Mouse (Mus musculus): ENCODE measurements around the gene Trappc12. TPM values are rescaled to one million over a fixed set of nuclear protein-coding genes. Genes with fewer than 3 reads are reported as not detected.

The Trappc12 gene
- polyA plus RNA-seq, 1 experiment from 2014 or later: 29.5 TPM

DNA sequence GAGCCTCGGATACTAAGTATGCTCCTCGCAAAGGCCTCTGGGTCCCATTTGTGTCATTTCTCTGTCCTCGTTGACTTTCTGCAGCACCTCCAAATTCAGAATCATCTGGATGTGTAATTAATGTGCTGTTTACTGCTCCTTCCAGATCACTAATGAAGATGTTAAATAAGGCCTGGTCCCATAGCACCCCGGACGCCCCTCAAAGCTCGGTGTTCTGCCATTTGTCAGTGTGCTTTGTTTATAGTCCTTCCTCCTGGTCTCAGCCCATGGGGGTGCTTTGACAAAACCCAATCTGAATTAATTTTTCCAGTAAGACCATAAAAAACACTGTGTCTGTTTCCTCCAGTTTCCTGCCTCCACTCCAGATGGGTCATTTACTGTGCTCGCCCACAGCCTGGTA, 29.9 kb upstream of the Trappc12 start:
- no peak overlapping the region for H3K4me2 ChIP-seq
- 0 out of 2 replicates have a peak, but pooled peaks cover 14% of the 10 kb centered on the region for H3K4me1 ChIP-seq
- no peaks in the 10 kb centered on the region for H3K27me3 ChIP-seq (replicated peaks)
- H3K9me3 ChIP-seq: no peaks in the 10 kb centered on the region
- WGBS: 85% methylated on average over 7 of the region's 7 CpGs
- no peaks in the 10 kb centered on the region for H3K36me3 ChIP-seq
- no peak overlapping the region for H3K4me3 ChIP-seq
- H3K27ac ChIP-seq (replicated peaks): no peak overlapping the region
- no peak for ATAC-seq (ENCODE audit: extremely low read depth, insufficient number of reproducible peaks, low FRiP score, low TSS enrichment)
- no peak overlapping the region for H3K9ac ChIP-seq

DNA sequence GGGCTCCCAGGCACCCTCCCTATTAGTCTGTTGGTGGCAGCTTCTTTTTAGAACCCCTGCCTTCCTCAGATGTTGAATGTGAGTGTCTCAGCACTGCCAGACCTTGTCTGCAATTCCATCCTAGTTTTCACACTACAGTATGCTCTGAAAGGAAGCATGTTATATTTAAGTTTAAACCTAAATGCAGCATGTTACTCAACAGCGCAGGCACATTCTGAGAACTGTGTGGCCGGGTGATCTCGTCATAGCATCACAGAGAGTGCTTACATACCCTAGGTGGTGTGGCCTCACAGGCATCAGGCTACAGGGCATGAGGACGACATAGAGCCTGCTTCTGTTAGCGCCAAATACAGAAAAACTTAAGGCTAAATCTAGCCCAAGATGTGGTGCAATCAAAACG, 25.4 kb upstream of the Trappc12 start:
- no peak overlapping the region for H3K9ac ChIP-seq
- no peak for ATAC-seq (ENCODE audit: extremely low read depth, insufficient number of reproducible peaks, low FRiP score, low TSS enrichment)
- H3K4me2 ChIP-seq: no peak overlapping the region
- H3K36me3 ChIP-seq: no peaks in the 10 kb centered on the region
- H3K27me3 ChIP-seq (replicated peaks): no peaks in the 10 kb centered on the region
- WGBS: 82% methylated on average over 6 of the region's 6 CpGs
- peaks cover 11% of the 10 kb centered on the region; the same call in 1 of the 2 replicates for H3K4me1 ChIP-seq
- H3K9me3 ChIP-seq: no peaks in the 10 kb centered on the region
- no peak overlapping the region for H3K4me3 ChIP-seq
- no peak overlapping the region for H3K27ac ChIP-seq (replicated peaks)

DNA sequence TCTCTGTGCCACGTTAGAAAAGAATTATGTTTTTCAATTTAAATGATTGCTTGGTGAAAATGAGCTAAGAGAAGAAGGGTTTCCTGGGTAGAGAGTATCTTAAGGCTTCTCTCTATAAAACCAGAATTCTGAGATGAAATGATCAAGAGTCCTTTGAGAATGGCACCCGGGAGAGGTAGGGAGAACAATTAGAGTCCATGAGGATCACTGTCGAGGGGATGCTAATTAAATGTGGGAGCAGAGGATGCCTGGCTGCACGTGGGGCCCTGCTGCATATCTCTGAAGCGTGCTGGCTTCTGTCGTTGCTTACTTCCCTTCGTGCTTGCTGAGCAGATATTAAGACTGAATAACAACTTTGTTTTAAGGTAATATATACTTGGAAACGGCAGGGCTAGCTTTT, 24.8 kb upstream of the Trappc12 start:
- H3K9ac ChIP-seq: no peak overlapping the region
- WGBS: 54% methylated on average over 8 of the region's 8 CpGs
- no peaks in the 10 kb centered on the region for H3K36me3 ChIP-seq

DNA sequence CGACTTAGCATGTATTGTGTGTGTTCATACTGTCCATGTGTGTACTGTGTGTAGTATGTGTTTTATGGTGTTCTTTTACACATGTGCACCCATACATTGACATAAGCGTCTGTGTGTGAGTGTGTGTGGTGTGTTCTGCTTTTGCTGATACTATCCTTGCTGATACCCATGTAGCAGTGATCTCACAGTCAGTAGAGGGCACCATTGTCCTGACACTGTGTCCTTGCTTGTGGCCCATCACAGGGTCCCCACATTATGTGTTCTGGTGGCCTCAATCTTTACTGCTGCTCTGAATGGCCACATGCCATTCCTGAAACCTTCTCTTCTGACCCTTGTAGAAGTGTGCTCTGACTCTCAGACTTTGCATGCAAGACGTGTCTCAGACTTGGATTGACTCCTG, 23.5 kb upstream of the Trappc12 start:
- H3K27me3 ChIP-seq (replicated peaks): no peaks in the 10 kb centered on the region
- 77% methylated on average over 3 of the region's 3 CpGs for WGBS
- no peak overlapping the region for H3K27ac ChIP-seq (replicated peaks)
- H3K4me3 ChIP-seq: no peak overlapping the region
- no peak overlapping the region for H3K4me2 ChIP-seq
- H3K9ac ChIP-seq: no peak overlapping the region
- no peaks in the 10 kb centered on the region for H3K9me3 ChIP-seq
- ATAC-seq (ENCODE audit: extremely low read depth, insufficient number of reproducible peaks, low FRiP score, low TSS enrichment): no peak
- no peaks in the 10 kb centered on the region for H3K36me3 ChIP-seq
- peaks cover 15% of the 10 kb centered on the region; the same call in 1 of the 2 replicates for H3K4me1 ChIP-seq

More for the DNA sequence above, 24.8 kb upstream of the Trappc12 start:
- Histone ChIP-seq H3K4me2 (no peak overlapping the region), H3K4me3 (no peak overlapping the region), H3K4me1 (peaks cover 11% of the 10 kb centered on the region; the same call in 1 of the 2 replicates), H3K27ac (replicated peaks) (no peak overlapping the region), H3K9me3 (no peaks in the 10 kb centered on the region), H3K27me3 (replicated peaks) (no peaks in the 10 kb centered on the region)
- ATAC-seq (ENCODE audit: extremely low read depth, insufficient number of reproducible peaks, low FRiP score, low TSS enrichment): no peak

DNA sequence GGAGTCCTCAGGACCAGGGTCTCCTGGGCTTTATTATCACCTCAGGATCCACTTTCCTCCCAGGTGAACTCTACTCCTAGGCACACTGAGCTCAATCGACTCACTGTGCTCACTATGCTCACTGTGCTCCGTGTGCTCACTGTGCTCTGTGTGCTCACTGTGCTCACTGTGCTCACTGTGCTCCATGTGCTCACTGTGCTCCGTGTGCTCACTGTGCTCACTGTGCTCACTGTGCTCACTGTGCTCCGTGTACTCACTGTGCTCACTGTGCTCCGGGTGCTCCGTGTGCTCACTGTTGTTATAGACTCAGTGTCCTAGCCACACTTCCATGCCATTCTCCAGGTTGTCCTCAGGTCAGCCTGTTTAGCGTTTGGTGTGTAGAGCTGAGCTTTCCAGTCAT, 19.7 kb upstream of the Trappc12 start:
- Histone ChIP-seq H3K27me3 (replicated peaks) (no peaks in the 10 kb centered on the region), H3K4me3 (no peak overlapping the region), H3K9ac (no peak overlapping the region), H3K4me2 (no peak overlapping the region), H3K27ac (replicated peaks) (no peak overlapping the region), H3K4me1 (peaks cover 9% of the 10 kb centered on the region; the same call in 1 of the 2 replicates), H3K9me3 (no peaks in the 10 kb centered on the region), H3K36me3 (0 out of 2 replicates have a peak, but pooled peaks cover 11% of the 10 kb centered on the region)
- 85% methylated on average over 7 of the region's 7 CpGs for WGBS
- ATAC-seq (ENCODE audit: extremely low read depth, insufficient number of reproducible peaks, low FRiP score, low TSS enrichment): no peak

DNA sequence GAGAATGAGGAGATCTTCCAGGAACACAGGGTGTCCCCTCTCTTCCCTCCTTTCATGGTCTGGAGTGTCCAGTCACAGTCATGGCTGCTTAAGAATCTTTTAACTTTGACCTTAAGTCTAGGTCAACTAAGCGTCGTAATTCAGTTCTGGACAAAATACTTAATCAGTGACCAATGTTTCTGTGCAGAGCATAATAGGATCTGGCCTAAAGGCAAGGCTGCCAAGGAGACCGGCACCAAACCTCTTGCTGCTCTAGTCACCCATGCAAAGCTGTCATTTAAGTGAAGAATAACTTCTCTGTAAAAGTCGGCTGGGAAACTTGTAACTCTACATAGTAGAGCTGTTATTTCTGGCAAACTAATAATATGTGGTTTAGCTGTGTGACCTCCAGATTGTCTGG, 5.7 kb upstream of the Trappc12 start:
- no peak overlapping the region for H3K4me3 ChIP-seq
- 80% methylated on average over 4 of the region's 4 CpGs for WGBS
- H3K4me1 ChIP-seq: peaks cover 14% of the 10 kb centered on the region
- no peak overlapping the region for H3K27ac ChIP-seq (replicated peaks)
- no peaks in the 10 kb centered on the region for H3K9me3 ChIP-seq
- H3K4me2 ChIP-seq: no peak overlapping the region
- H3K9ac ChIP-seq: no peak overlapping the region
- no peak for ATAC-seq (ENCODE audit: extremely low read depth, insufficient number of reproducible peaks, low FRiP score, low TSS enrichment)
- H3K27me3 ChIP-seq (replicated peaks): no peaks in the 10 kb centered on the region
- 0 out of 2 replicates have a peak, but pooled peaks cover under 1% of the 10 kb centered on the region for H3K36me3 ChIP-seq

DNA sequence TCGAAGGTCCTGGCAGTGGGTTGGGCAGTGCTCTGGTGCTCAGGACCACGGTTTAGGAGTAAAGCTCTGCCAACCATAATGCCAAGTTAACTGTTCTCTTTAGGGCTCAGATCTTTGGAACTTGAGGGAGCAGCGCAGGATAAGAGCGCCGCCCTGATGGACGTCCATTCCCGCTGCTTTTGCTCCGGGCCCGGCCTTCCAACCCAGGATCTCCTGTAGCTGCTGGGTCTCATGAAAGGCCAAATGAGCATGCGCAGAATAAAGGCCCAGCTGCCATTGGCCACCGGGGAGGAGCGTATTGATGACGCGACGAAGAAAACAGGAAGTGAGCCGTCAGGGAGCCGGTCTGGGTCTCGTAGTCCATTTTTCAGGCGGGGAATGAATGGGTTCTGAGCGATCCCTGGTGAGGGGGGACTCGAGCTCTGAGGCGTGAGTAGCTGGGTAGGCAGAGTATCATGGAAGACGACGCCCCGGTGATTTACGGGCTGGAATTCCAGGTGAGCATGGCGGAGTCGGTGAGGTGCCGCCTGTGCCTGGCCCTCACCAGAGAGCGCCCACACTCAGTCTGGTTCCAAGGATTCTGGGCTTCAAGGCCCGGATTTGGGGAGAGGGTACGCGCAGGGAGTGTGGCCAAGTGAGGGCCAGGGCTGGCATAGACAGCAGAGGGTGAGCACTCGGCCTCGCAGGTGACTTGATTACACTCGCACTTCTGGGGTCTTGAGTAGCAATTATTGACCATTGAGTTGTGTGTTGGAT, 1.4 kb upstream of the Trappc12 start, which contains the start of gene Eipr1:
Gene Eipr1 (plus strand): TSS at position 296 of the 756 bp plus-strand sequence.
- peaks cover 8% of the 10 kb centered on the region for H3K36me3 ChIP-seq
- H3K9me3 ChIP-seq: no peaks in the 10 kb centered on the region
- H3K27me3 ChIP-seq (replicated peaks): no peaks in the 10 kb centered on the region
- peak; percentile 66; the same call in 1 of the 2 replicates for ATAC-seq (ENCODE audit: extremely low read depth, insufficient number of reproducible peaks, low FRiP score, low TSS enrichment)
- H3K4me2 ChIP-seq: peak within 1 kb of the TSS; percentile 99
- H3K27ac ChIP-seq (replicated peaks): peak within 1 kb of the TSS; percentile 51; the same call in 1 of the 2 replicates
- 3% methylated on average over 36 of the region's 36 CpGs for WGBS
- H3K9ac ChIP-seq: peak within 1 kb of the TSS; percentile 86
- peaks cover 34% of the 10 kb centered on the region for H3K4me1 ChIP-seq
- H3K4me3 ChIP-seq: peak within 1 kb of the TSS; percentile 85

DNA sequence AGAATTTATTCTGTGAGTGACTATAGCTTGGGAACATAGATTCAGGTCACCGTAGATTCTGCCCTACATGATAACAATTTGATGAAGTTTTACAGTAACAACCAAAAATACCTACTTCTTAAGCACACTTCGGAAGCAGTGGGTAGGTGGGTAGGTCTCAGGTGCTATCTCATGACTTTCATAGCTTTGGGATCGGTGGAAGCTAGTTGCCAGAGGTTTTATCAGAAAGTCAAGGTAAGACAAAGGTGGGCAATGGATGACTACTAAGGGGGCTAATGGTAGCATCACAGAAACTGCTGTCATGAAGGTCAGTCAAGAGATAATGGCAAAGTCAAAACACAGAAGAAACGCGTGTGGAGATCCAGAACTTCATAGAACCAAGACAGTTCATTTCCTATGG, 604 bp upstream of the Trappc12 start:
- no peak for ATAC-seq (ENCODE audit: extremely low read depth, insufficient number of reproducible peaks, low FRiP score, low TSS enrichment)
- peaks cover 16% of the 10 kb centered on the region for H3K36me3 ChIP-seq
- 93% methylated on average over 5 of the region's 5 CpGs for WGBS
- H3K9me3 ChIP-seq: no peaks in the 10 kb centered on the region
- H3K27ac ChIP-seq (replicated peaks): 0 out of 2 replicates have a peak overlapping the region, but pooled peaks have one; percentile 51
- no peaks in the 10 kb centered on the region for H3K27me3 ChIP-seq (replicated peaks)
- peak overlapping the region; percentile 85; the same call in 1 of the 2 replicates for H3K4me3 ChIP-seq
- peaks cover 34% of the 10 kb centered on the region for H3K4me1 ChIP-seq
- peak overlapping the region; percentile 99 for H3K4me2 ChIP-seq
- H3K9ac ChIP-seq: no peak overlapping the region

DNA sequence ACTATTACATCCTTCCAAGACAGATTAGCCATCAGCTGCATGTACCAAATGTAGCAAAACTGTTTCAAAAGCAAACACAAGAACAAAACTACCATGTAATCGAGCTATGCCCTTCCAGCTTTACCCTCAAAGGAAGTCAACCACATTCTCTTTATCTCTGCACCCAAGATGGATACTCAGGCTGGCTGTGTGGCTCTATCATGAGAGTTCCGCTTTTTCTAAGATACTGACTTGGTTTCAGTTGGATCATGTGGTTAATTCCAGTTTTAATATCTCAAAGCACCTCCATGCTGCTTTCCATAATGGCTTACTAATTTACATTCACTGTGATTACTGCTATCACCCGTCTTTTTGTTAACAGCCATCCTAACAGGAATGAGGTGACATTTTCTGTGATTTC, 6.9 kb downstream of the Trappc12 start:
- Histone ChIP-seq H3K9ac (no peak overlapping the region), H3K36me3 (peaks cover 60% of the 10 kb centered on the region), H3K27me3 (replicated peaks) (no peaks in the 10 kb centered on the region), H3K4me2 (no peak overlapping the region), H3K4me1 (peaks cover 7% of the 10 kb centered on the region), H3K4me3 (no peak overlapping the region), H3K9me3 (no peaks in the 10 kb centered on the region), H3K27ac (replicated peaks) (no peak overlapping the region)
- no peak for ATAC-seq (ENCODE audit: extremely low read depth, insufficient number of reproducible peaks, low FRiP score, low TSS enrichment)
- 88% methylated on average over 3 of the region's 3 CpGs for WGBS

DNA sequence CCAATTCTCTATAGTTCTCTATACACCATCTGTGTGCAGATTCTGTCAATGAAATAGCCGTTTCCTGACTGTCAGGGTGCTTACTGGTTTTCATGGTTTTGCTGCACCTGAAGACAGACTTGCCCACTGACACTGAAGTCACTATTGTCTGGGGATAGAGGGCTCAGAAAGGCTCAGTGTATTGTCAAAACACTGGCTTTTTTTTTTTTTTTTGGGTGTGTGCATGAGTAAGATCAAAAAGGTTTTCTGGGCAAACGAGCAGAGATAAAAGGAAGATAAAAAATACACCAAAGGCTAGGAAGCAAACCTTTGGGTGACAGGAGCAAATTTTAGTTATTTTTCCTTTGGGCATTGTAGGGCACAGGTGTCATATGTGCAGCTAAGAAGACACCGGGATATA, 15.0 kb downstream of the Trappc12 start:
- no peak overlapping the region for H3K27ac ChIP-seq (replicated peaks)
- no peak overlapping the region for H3K4me3 ChIP-seq
- H3K4me2 ChIP-seq: no peak overlapping the region
- no peaks in the 10 kb centered on the region for H3K27me3 ChIP-seq (replicated peaks)
- H3K4me1 ChIP-seq: no peaks in the 10 kb centered on the region
- H3K36me3 ChIP-seq: peaks cover 72% of the 10 kb centered on the region
- no peak for ATAC-seq (ENCODE audit: extremely low read depth, insufficient number of reproducible peaks, low FRiP score, low TSS enrichment)
- 83% methylated on average over 3 of the region's 3 CpGs for WGBS
- no peak overlapping the region for H3K9ac ChIP-seq
- H3K9me3 ChIP-seq: no peaks in the 10 kb centered on the region

DNA sequence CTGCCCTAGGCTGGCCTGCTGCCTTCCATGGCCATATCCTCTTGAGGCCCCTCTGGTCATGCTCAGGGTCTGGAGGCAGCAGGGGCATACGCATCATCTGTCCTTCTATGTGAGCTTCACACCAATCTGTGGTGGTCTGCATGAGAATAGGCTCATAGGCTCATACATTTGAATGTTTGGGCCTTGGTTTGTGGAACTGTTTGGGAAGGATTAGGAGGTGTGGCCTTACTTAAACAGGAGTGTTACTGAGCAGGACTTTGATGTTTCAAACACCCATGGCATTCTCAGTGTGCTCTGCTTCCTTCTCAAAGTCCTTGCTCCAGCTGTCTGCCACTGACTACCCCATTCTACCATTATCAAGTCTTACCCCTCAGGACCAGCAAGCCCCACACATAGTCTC, 16.0 kb downstream of the Trappc12 start:
- Histone ChIP-seq H3K27ac (replicated peaks) (no peak overlapping the region), H3K9me3 (no peaks in the 10 kb centered on the region), H3K4me3 (no peak overlapping the region), H3K4me1 (no peaks in the 10 kb centered on the region), H3K27me3 (replicated peaks) (no peaks in the 10 kb centered on the region), H3K4me2 (no peak overlapping the region), H3K9ac (no peak overlapping the region), H3K36me3 (peaks cover 77% of the 10 kb centered on the region)
- no peak for ATAC-seq (ENCODE audit: extremely low read depth, insufficient number of reproducible peaks, low FRiP score, low TSS enrichment)
- 92% methylated on average over 1 of the region's 1 CpGs for WGBS
